Mouse (Mus musculus) cerebellum, adult 9-10 months (tissue): Measurements from ENCODE around the gene Arhgef19.
A peak's percentile ranks its signal among the peaks of the same experiment; 100 is the strongest.

Source experiments
- DNase-seq: peaks from one replicate; pipeline ENCODE4 v3.0.0; 2022

Gene Arhgef19

GRCm38 (mm10) chr4:141267250-141267649 lies 28.0 kb downstream of the Arhgef19 start:
- DNase-seq: no peak

DNA sequence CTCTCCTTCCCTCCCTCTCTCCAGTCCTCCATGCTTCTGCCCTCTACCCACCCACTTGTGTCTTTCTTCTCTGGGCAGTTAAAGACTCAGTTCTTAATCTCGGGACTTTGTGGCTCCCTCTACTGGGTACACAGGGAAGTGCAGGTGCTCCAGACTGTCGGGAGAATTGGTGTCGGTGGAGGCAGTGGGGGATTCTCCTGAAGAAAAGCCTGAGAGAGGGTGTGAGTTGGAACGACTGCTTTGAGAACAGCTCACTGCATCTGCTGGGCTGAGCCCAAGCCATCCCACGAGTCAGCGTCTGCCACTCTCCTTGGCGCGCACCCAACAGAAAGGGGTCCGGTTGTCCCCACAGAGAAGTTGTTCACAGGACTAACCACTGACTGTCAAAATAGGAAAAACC lies 28.5 kb downstream of the Arhgef19 start:
- DNase-seq: peak; percentile 30

DNA sequence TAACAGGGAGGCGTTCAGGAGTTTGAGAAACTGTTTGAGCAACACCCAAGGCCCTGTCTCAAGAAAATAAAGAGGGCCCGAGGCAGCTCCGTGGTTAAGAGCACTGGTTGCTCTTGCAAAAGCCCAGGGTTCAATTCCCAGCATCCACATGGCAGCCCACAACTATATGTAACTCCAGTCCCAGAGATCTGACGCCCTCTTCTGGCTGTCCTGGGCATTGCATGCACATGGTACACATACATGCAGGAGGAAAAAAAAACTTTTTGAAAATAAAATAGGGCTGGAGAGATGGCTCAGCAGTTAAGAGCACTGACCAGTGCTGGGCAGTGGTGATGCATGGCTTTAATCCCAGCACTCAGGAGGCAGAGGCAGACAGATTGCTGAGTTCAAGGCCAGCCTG lies 29.1 kb downstream of the Arhgef19 start:
- DNase-seq: no peak

DNA sequence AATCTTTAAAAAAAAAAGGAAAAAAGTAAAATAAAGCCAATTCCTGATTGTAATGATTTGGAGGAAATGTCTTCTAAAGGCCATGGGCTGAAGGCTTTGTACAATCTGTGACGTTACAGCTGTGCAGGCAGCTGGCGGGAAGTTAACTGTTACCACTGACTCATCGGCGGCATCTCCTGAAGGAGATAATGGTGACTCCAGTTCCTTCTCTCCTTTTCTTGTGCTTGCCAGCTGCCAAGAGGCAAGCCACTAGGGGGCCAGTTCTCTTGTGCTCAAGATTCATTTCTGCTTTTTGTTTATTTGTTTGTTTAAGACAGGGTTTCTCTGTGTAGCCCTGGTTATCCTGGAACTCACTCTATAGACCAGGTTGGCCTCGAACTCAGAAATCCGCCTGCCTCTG lies 29.8 kb downstream of the Arhgef19 start:
- DNase-seq: no peak

GRCm38 (mm10) chr4:141270201-141270940 lies 31.1 kb downstream of the Arhgef19 start:
- no peak for DNase-seq

GRCm38 (mm10) chr4:141271228-141271627 lies 31.9 kb downstream of the Arhgef19 start:
- no peak for DNase-seq

DNA sequence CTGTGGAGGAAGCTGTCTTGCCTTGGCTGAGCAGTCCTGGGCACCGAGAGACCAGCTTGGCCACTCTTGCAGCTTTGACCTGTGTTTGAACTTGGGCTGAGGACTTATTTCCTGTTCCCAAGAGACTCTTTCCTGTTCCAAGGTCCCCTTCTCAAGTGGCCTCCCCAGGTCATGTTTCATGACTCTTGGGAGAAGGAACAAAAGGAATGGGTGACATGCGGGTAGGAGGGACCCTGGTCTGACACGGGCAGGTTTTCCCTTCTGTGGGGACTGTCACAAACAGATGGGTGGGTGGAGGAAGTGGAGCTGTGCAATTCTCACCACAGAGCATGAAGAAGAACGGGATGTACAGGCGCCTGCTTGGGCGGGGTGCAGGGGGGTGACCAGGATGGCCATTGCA lies 32.4 kb downstream of the Arhgef19 start:
- DNase-seq: no peak

DNA sequence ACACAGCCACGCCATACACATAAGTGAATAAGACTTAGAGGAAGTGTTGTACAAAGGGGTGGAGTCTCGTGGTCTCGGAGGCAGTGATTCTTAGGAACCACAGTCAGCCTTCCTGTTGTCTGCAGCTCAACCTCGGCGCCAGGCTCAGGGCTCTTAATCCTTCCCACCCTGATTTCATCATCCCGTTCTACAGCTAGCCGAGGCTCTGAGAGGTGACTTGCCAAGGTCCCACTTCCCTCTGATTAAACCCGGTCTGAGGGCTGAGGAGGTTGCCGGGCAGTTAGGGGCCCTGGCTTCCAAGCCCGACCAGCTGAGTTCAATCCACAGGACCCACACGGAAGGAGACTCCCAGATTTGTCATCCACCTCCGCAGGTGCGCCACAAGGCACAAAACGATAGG lies 33.6 kb downstream of the Arhgef19 start:
- DNase-seq: no peak

DNA sequence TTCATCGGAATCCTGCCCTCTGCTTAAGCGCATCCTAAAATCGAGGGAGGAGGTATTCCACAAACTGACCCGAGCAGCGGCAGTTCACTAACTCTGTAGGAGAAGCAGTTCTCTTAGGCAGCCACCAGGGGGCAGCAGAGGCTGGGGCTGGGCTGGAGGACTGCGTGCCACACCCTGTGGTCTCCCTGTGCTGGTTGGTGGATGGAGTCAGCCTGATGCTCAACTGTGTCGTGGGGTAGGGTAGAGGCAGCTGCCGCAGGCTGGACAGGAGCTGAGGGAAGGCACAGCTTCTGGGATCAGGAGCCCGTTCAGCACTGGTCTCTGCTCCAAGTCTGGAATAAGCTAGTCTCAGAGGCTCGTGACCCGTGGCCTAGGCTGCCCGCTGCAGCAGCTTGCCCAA lies 34.0 kb downstream of the Arhgef19 start:
- peak; percentile 55 for DNase-seq

GRCm38 (mm10) chr4:141274485-141275341 lies 35.4 kb downstream of the Arhgef19 start:
- no peak for DNase-seq

DNA sequence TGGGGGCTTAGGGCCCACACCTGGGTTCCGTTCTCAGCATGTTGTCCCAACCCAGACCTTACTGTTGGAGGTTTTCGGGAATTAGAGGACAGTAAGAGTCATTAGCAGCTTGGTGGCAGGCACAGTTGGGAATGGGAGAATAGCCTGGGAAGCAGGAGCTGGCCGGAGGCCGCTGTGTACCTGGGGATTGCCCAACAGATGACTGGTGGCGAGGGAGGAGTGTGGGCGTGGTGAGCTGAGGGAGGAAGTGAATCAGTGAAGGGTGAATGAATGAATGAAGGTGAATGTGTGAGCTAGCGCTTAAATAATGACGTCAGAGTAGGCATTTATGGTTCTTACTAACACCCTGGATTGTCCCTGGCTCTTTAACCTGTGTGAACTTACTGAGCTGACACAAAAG lies 37.9 kb downstream of the Arhgef19 start:
- no peak for DNase-seq

DNA sequence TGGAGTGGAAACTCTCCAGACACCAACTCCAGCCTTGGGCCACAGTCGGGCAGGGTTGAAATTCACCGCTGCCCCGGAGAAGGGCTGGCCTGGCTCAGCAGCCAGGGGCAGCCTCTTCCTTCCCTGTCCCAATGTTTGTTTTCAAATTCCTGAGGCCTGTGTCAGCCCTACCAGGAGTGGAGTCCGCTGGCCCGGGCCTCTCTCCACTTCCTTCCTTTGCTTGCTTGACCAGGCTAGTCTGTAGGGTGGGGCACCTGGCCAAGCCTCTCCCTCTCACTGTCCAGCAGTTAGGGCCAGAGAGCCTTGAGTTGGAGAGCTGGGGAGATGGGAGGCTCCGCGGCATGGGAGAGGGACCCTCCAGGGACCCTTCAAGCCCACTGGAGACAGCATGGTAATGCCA lies 38.9 kb downstream of the Arhgef19 start:
- no peak for DNase-seq

- no peak for DNase-seq
These were observed 40.0 kb downstream of the Arhgef19 start for GRCm38 (mm10) chr4:141279327-141279726.

DNA sequence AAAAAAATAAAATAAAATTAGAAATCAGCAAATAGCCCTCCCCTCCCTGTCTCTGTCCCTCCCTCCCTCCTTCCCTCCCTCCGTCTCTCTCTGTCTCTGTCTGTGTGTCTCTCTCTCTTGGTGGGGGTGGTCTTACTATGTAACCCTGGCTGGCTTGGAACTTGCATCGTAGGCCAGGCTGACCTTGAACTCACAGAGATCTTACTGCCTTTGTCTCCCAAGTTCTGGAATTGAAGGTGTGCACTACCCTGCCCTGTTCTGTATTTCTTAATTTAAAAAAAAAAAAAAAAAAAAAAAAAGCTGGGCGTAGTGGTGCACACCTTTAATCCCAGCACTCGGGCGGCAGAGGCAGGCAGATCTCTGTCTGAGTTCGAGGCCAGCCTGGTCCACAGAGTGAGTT lies 40.5 kb downstream of the Arhgef19 start:
- DNase-seq: no peak

GRCm38 (mm10) chr4:141280471-141280870 lies 41.2 kb downstream of the Arhgef19 start:
- no peak for DNase-seq

GRCm38 (mm10) chr4:141281153-141281552 lies 41.9 kb downstream of the Arhgef19 start:
- no peak for DNase-seq

DNA sequence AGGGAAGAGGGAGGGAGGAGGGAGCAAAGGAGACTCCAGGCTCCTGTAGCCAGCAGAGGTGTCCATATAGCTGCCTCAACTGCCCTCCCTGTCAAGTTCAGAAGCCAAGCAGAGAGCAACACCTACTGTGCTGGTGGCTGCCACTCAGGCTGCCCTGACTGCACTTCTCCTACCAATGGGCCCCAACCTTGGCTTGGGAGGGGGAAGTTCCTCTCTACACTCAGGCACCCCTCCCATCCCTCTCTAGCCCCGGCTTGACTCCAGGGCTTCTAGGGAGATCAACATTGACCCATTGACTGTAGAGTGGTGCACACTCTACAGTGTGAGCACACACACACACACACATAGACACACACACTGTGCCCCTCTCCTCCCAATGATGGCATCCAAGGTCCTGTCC lies 42.3 kb downstream of the Arhgef19 start:
- DNase-seq: no peak

DNA sequence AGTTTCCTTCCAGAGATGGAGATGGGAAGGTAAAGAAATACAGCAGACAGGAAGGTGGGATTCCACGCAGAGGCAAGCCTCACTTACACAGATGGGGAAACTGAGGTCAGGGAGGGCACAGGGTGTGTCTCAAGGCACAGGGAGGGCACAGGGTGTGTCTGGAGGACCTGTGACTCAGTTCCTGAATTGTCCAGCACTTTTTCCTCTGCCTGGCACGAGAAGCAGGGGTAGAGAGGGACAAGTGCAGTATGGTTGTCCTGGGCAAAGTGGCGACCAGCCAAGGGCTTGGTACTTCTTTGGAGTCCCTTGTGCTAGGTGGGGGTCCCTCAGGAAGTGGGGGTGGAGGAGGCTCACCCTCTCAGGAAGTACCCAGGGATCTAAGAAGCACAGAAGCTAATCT lies 42.8 kb downstream of the Arhgef19 start:
- no peak for DNase-seq

- no peak for DNase-seq
These were observed 43.3 kb downstream of the Arhgef19 start for GRCm38 (mm10) chr4:141282623-141283022.

DNA sequence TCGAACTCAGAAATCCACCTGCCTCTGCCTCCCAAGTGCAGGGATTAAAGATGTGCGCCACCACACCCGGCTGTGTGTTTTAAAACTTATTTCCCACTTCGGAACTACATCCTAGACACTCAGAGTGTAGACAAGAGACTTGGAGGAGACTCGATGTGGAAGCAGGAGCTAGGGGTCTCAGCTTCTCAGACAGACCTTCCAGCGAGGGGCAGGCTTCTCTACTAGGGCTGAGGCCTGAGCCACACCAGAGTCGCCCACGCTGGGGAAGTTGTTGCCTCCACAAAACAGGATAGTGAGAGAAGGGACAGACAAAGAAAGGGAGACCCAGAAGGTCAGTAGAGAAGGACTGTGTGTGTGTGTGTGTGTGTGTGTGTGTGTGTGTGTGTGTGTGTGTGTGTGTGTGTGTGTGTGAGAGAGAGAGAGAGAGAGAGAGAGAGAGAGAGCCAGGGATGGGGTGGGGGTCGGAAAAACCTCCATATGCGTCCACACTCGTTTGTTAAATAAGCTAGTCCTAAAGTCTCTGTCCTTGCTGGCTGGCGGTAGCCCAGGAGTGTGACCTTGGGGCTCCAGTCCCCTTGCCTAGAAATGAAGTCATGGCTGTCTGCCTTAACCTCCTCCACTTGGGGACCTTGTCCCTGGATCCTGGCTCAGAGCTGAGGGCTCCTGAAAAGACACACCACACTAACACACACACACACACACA lies 44.0 kb downstream of the Arhgef19 start:
- no peak for DNase-seq

DNA sequence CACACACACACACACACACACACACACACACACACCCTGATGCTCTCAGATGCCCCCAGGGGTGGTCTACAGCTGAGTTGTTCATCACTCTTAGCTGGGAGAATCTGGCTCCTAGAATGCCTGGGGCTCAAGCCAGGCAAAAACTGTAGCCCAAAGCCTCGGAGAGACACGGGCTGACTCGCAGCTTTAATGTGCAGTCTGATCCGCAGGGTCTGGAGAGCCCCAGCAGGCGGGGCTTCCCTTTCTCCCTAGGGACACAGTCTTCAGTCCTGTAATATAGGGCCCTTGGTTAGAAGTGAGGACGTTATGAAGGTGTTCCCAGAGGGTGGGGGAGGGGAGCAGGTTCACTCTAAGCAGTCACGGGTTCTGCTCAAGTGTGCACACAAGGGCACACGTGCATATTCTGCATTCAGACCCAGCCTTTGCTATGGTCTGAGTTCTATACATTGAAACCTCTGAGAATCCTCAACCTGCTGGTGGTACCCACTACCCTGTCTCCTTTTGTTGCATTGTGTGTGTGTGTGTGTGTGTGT lies 44.6 kb downstream of the Arhgef19 start:
- DNase-seq: no peak

DNA sequence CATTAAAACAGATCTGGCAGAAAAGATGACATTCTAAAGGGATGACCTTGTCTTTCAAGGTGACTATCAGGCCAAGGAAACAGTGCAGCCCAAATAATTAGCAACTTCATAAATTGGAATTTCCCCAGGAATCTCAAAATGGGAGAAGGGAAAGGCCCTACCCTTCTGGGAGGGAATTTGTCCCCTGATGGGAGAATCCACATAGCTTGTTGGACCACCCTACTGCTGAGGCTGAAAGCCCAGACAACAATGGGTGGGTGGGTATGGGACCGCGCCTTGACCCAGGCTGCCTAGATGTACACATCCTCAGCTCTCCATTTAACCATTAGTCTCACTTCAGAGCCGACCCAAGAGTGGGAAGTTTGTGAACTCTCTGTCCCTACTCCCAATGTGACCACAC lies 45.2 kb downstream of the Arhgef19 start:
- DNase-seq: no peak

GRCm38 (mm10) chr4:141285128-141285527 lies 45.8 kb downstream of the Arhgef19 start:
- no peak for DNase-seq
